Mouse (Mus musculus) heart, postnatal 0 days (tissue): ENCODE results near the gene Il17rd. TPM values are rescaled to one million over a fixed set of nuclear protein-coding genes. Genes with fewer than 3 reads are reported as not detected.

ENCODE experiments used
- ATAC-seq: fragments of 200-750 bp; cut with Nextera tagmentation; 2 replicates; pipeline ENCODE4 v1.8.0; 2017; ENCODE audit warnings: low read depth, moderate number of reproducible peaks, moderate library complexity; ENCODE audit not compliant: insufficient read depth
- DNase-seq: peaks from one replicate; pipeline ENCODE4 v3.0.0-alpha.2; 2016; ENCODE audit warnings: low spot score
- H3K27ac ChIP-seq: fragments of 300-500 bp; sonication (generic); 2 replicates; pipeline ENCODE4 v1.5.1; 2014; ENCODE audit warnings: low read depth, mild to moderate bottlenecking
- H3K27me3 ChIP-seq: fragments of 300-500 bp; sonication (generic); 2 replicates; pipeline ENCODE4 v1.6.1; 2014; ENCODE audit warnings: low read length, mixed read lengths; ENCODE audit not compliant: control insufficient read depth, insufficient read depth
- H3K36me3 ChIP-seq: fragments of 300-500 bp; sonication (generic); replicated peaks from 2 replicates; pipeline ENCODE4 v1.6.1; 2014; ENCODE audit warnings: low read length, mixed read lengths; ENCODE audit not compliant: control insufficient read depth, insufficient read depth
- H3K4me1 ChIP-seq: fragments of 300-500 bp; sonication (generic); 2 replicates; pipeline ENCODE4 v1.6.1; 2014; ENCODE audit warnings: antibody characterized with exemption; ENCODE audit not compliant: control insufficient read depth, insufficient read depth
- H3K4me2 ChIP-seq: fragments of 300-500 bp; sonication (generic); 2 replicates; pipeline ENCODE4 v1.6.1; 2014; ENCODE audit warnings: low read depth, mild to moderate bottlenecking, low read length, moderate library complexity
- H3K4me3 ChIP-seq: fragments of 300-500 bp; sonication (generic); 2 replicates; pipeline ENCODE4 v1.5.1; 2014; ENCODE audit warnings: low read depth, low read length
- H3K9ac ChIP-seq: fragments of 300-500 bp; sonication (generic); replicated peaks from 2 replicates; pipeline ENCODE4 v1.6.1; 2014; ENCODE audit warnings: low read depth, low read length, mixed read lengths
- H3K9me3 ChIP-seq: fragments of 300-500 bp; sonication (generic); replicated peaks from 2 replicates; pipeline ENCODE4 v1.6.1; 2016; ENCODE audit warnings: low read length; ENCODE audit not compliant: control insufficient read depth
- CTCF ChIP-seq: IDR thresholded peaks from 2 replicates; pipeline ENCODE4 v1.5.1; 2016; ENCODE audit warnings: antibody characterized with exemption, control low read depth, low read depth
- EP300 ChIP-seq: IDR thresholded peaks from 2 replicates; pipeline ENCODE4 v1.6.1; 2016; ENCODE audit warnings: antibody characterized with exemption, low read depth
- WGBS: fragments of 180-500 bp; shearing (Covaris S2); extraction: QIAGEN DNeasy Blood & Tissue Kit; methylation state at CpG from one replicate; pipeline ENCODE4 v1.1.7; 2014; 5-methylcytosine and 5-hydroxymethylcytosine counted together
- polyA plus RNA-seq: library from polyadenylated mRNA; unstranded; fragments of >200 nt; fragmentation: Nextera tagmentation; extraction: Ambion mirVana; gene quantifications from 2 replicates; pipeline ENCODE4 v1.2.1, GENCODE M21; 2015
- total RNA-seq: library from RNA; depleted of rRNA; stranded (reverse); fragments of >200 nt; gene quantifications from 2 replicates; pipeline ENCODE4 v1.2.3, GENCODE M21; 2014; ENCODE audit warnings: low replicate concordance

Il17rd gene
- total and polyA plus RNA-seq, 2 experiments from 2014 or later: 0.63 to 4.2 TPM

GRCm38 (mm10) chr14:27096779-27097178, 58.0 kb downstream of the Il17rd start:
- no peak overlapping the region for H3K4me2 ChIP-seq
- no peaks in the 10 kb centered on the region for H3K9me3 ChIP-seq
- DNase-seq (peak; percentile 85), ATAC-seq (peak; percentile 64)
- no peaks in the 10 kb centered on the region for H3K4me1 ChIP-seq
- H3K9ac ChIP-seq: no peak overlapping the region
- H3K27ac ChIP-seq: no peak overlapping the region
- 13% methylated on average over 3 of the region's 3 CpGs for WGBS
- H3K36me3 ChIP-seq: peaks cover 19% of the 10 kb centered on the region
- H3K4me3 ChIP-seq: no peak overlapping the region
- TF ChIP-seq CTCF (peak; percentile 96), EP300 (no peak)
- no peaks in the 10 kb centered on the region for H3K27me3 ChIP-seq

- Histone ChIP-seq H3K9me3 (no peaks in the 10 kb centered on the region), H3K27me3 (no peaks in the 10 kb centered on the region), H3K4me1 (no peaks in the 10 kb centered on the region), H3K4me2 (no peak overlapping the region), H3K36me3 (peaks cover 19% of the 10 kb centered on the region), H3K4me3 (no peak overlapping the region), H3K9ac (no peak overlapping the region), H3K27ac (no peak overlapping the region)
- WGBS: 64% methylated on average over 7 of the region's 7 CpGs
- ATAC-seq (no peak), DNase-seq (no peak)
- TF ChIP-seq EP300 (no peak), CTCF (no peak)
Observed at GRCm38 (mm10) chr14:27101735-27102134, 63.0 kb downstream of the Il17rd start.

- WGBS: 66% methylated on average over 6 of the region's 6 CpGs
- ATAC-seq (no peak), DNase-seq (no peak)
- no peak for TF ChIP-seq CTCF
- no peak for TF ChIP-seq EP300
- H3K4me2 ChIP-seq: no peak overlapping the region
- H3K9ac ChIP-seq: no peak overlapping the region
- no peaks in the 10 kb centered on the region for H3K27me3 ChIP-seq
- H3K4me3 ChIP-seq: no peak overlapping the region
- H3K4me1 ChIP-seq: no peaks in the 10 kb centered on the region
- H3K9me3 ChIP-seq: no peaks in the 10 kb centered on the region
- no peak overlapping the region for H3K27ac ChIP-seq
- H3K36me3 ChIP-seq: peaks cover 19% of the 10 kb centered on the region
Observed at GRCm38 (mm10) chr14:27102720-27103119, 64.0 kb downstream of the Il17rd start.

GRCm38 (mm10) chr14:27105731-27106457, 67.2 kb downstream of the Il17rd start:
- DNase-seq (no peak), ATAC-seq (no peak)
- no peak overlapping the region for H3K27ac ChIP-seq
- 65% methylated on average over 12 of the region's 12 CpGs for WGBS
- H3K4me1 ChIP-seq: no peaks in the 10 kb centered on the region
- H3K27me3 ChIP-seq: no peaks in the 10 kb centered on the region
- peaks cover 9% of the 10 kb centered on the region; the same call in 1 of the 2 replicates for H3K36me3 ChIP-seq
- H3K9ac ChIP-seq: no peak overlapping the region
- TF ChIP-seq EP300: no peak
- TF ChIP-seq CTCF: no peak
- H3K4me2 ChIP-seq: no peak overlapping the region
- no peak overlapping the region for H3K4me3 ChIP-seq
- H3K9me3 ChIP-seq: no peaks in the 10 kb centered on the region

- Histone ChIP-seq H3K9ac (no peak overlapping the region), H3K4me1 (no peaks in the 10 kb centered on the region), H3K27me3 (no peaks in the 10 kb centered on the region), H3K9me3 (no peaks in the 10 kb centered on the region), H3K27ac (no peak overlapping the region), H3K36me3 (no peaks in the 10 kb centered on the region), H3K4me2 (no peak overlapping the region), H3K4me3 (no peak overlapping the region)
- 67% methylated on average over 6 of the region's 6 CpGs for WGBS
- no peak for TF ChIP-seq EP300
- TF ChIP-seq CTCF: peak; percentile 69
- DNase-seq (peak; percentile 23), ATAC-seq (peak; percentile 70)
Observed at GRCm38 (mm10) chr14:27108748-27109504, 70.2 kb downstream of the Il17rd start.
